Mouse (Mus musculus) retina, postnatal 7 days (tissue): Measurements from ENCODE around the gene Rtkn.

Experiments used
- DNase-seq: peaks from one replicate; pipeline ENCODE4 v3.0.0-alpha.2; 2012; ENCODE audit warnings: low read depth, low spot score

The Rtkn gene

DNA sequence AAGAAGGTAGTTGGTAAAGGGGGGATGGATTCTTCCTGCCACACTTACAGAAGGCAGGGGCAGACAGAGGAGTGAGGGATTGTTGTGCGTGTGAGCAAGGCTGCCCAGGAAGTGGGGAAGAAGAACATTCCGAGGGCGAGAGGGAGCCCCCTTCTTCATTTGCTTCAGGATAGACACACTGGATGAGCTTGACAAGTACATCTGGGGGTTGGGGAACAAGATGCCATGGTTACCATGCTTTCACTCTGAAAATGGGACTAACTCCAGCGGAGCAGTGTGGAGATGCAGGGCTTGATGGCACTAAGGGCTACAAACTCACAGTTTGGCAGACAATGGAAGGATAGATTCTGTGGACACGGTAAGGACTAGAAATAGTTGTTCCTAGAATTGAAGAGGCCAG, 35.8 kb downstream of the Rtkn start:
- DNase-seq, result no peak

GRCm38 (mm10) chr6:83172240-83172920, 37.1 kb downstream of the Rtkn start:
- no peak for DNase-seq

- no peak for DNase-seq
Observed at GRCm38 (mm10) chr6:83175996-83176395, 40.7 kb downstream of the Rtkn start.

GRCm38 (mm10) chr6:83179390-83180117, 44.3 kb downstream of the Rtkn start:
- no peak for DNase-seq

DNA sequence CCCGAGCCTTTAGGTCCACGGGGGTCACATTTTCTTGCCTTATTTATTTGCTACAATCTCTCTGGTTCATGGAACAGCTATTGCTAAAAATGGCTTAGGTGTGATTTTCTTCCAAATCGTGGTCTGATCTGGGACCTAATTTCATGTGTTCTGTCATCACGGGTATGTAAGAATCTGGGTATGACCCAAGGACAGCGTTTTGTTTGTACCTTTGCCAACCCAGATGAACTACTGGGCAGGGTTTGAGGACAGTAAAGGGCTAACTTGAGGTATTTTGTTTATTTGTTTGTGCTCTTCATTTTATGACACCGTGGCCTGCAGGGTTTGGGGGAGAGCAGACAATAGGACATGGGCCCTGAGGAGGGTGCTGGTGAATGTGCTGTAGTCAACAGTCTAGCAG, 45.3 kb downstream of the Rtkn start:
- DNase-seq, result no peak

GRCm38 (mm10) chr6:83184858-83185435, 49.7 kb downstream of the Rtkn start:
- no peak for DNase-seq

DNA sequence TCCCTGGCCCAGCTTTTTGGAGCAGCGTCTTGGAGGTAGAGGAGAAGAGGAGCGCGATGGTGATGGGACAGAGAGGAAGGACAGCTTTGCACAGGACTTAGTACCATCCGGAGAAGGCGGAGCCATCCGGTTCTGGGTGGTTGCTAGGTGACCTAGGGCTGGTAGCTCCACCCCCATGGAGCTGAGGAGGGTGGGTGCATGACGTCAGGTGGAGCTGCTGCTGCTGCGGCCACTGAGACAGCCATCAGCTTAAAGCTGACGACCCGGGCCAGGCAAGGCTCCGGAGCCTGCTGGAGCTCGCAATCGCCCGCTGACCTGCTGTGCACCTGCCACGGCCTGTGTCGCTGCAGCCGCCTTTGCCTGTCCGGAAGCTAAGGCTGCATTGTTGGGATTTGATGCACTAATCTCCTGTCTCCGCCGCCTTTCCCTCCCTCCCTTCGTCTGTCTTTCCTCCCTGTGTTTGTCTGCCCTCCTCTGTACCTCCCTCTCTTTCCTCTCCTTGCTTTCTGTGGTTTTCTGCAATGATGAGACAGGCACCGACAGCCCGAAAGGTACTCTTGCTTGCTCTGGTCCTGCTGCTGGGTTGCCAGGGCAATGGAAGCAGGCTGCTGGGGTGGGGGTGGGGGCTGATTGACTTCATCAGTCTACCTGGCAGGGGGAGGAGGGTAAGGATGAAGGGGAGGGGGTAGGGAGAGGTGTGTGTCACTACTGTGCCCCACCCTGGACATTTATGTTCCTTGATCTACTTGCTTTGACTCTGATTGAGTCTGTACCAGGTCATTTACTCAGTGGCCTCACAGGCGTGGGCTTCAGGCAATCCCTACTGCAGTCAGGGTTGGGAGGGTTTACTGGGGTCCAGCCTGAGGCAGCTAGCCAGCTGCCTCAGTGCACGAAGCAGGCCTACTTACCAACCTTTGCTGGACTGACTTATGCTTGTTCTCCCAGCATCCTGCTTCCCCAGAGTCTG, 50.9 kb downstream of the Rtkn start:
- DNase-seq, result peak; percentile 82

GRCm38 (mm10) chr6:83186946-83187345, 51.7 kb downstream of the Rtkn start:
- DNase-seq, result no peak

- DNase-seq, result no peak
Observed at GRCm38 (mm10) chr6:83193571-83193970, 58.3 kb downstream of the Rtkn start.

DNA sequence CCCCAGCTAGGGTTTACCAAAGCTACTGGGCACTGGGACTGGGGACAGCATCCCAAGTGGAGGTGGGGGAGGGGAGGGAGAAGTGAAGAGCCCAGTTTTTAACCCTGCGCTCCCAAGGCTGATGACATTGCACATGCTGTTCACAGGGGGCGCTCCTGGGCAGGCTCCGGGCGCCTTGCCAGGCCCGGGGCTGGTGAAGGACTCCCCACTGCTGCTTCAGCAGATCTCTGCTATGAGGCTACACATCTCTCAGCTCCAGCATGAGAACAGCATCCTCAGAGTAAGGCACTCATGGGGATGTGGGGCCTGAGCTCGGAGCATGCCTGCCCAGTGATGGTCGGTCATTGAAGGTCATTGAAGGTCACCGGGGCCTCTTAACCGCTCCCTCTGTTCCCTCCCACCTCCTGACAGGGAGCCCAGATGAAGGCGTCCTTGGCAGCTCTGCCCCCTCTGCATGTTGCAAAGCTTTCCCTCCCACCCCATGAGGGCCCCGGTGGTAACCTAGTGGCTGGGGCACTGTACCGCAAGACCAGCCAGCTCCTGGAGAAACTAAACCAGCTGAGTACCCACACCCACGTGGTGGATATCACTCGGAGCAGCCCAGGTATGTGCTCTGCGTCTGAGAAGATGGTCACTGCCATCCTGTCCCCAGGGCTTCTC, 62.2 kb downstream of the Rtkn start:
- DNase-seq, result no peak
